Mouse (Mus musculus): Measurements from ENCODE around the gene Myo16. TPM values are rescaled to one million over a fixed set of nuclear protein-coding genes. Genes with fewer than 3 reads are reported as not detected.

The Myo16 gene
- polyA plus RNA-seq, 1 experiment from 2014 or later, result not detected

DNA sequence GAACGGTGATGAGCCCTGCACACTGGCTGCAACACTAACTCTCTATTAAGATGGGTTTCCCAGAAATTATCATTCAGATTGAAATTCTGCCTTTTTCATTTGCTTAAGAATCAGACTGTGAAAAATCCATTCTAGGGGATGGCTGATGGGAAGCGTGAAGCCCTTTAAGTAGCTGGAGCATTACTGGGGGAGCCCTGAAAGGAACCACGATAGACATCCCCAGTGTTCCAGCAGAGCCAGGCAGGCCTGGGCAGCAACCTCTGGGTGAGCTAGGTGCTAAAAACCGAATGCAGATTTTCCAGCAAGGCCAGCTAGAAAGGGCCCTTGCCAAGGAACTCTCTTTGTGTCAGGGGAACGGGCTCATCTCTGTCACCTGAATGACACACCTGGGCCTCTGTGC is 407.9 kb downstream of the Myo16 start:
- ATAC-seq (ENCODE audit: low read depth) (no peak), DNase-seq (no peak)
- Histone ChIP-seq H3K4me3 (replicated peaks) (no peak overlapping the region), H3K27ac (no peak overlapping the region), H3K27me3 (no peaks in the 10 kb centered on the region), H3K36me3 (no peaks in the 10 kb centered on the region), H3K9ac (no peak overlapping the region), H3K4me2 (no peak overlapping the region), H3K9me3 (replicated peaks) (no peaks in the 10 kb centered on the region), H3K4me1 (replicated peaks) (no peaks in the 10 kb centered on the region)
- WGBS (ENCODE audit: insufficient replicate concordance), result 61% methylated on average over 5 of the region's 5 CpGs

DNA sequence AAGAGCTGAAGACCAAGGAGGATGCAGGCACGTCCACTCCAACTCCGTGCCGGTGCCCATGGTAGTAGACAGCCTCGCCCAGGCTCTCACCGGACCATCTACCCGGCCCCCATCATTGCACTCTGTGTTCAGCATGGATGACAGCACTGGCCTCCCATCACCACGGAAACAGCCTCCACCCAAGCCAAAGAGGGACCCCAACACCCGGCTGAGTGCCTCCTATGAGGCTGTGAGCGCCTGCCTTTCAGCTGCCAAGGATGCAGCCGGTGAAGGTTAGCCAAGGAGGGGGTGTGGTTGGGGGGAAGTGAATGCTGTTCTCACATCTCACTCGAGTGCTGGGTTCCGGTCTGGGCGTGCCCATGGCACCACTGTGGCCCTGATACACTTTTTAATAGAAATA is 408.3 kb downstream of the Myo16 start:
- ATAC-seq (ENCODE audit: low read depth) (no peak), DNase-seq (no peak)
- Histone ChIP-seq H3K27me3 (no peaks in the 10 kb centered on the region), H3K4me1 (replicated peaks) (no peaks in the 10 kb centered on the region), H3K9me3 (replicated peaks) (no peaks in the 10 kb centered on the region), H3K27ac (no peak overlapping the region), H3K4me3 (replicated peaks) (no peak overlapping the region), H3K4me2 (no peak overlapping the region), H3K36me3 (no peaks in the 10 kb centered on the region), H3K9ac (no peak overlapping the region)
- 52% methylated on average over 13 of the region's 13 CpGs for WGBS (ENCODE audit: insufficient replicate concordance)

DNA sequence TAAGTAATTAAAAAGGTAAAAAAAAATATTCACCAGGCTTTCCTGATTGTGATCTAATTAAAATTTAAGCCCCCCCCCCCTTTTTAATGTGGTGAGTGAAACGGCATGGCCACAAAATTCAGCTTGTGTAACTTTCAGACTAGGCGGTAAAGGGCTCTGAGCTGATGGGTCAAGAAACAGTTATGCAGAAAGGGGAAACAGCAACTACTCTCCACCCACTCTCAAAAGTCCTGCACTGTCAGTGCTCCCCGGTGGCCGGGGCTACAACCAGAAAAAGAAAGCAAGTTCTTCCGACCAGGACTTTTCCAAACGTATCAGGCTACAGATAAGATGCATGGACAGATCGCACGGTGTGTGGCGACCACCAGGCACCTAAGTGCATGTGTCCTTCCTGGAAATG is 408.9 kb downstream of the Myo16 start:
- ATAC-seq (ENCODE audit: low read depth), result no peak
- Histone ChIP-seq H3K4me3 (replicated peaks) (no peak overlapping the region), H3K4me1 (replicated peaks) (no peaks in the 10 kb centered on the region), H3K27me3 (no peaks in the 10 kb centered on the region), H3K27ac (no peak overlapping the region), H3K9me3 (replicated peaks) (no peaks in the 10 kb centered on the region), H3K4me2 (no peak overlapping the region), H3K9ac (no peak overlapping the region), H3K36me3 (no peaks in the 10 kb centered on the region)
- 74% methylated on average over 9 of the region's 9 CpGs for WGBS (ENCODE audit: insufficient replicate concordance)
- DNase-seq, result no peak

DNA sequence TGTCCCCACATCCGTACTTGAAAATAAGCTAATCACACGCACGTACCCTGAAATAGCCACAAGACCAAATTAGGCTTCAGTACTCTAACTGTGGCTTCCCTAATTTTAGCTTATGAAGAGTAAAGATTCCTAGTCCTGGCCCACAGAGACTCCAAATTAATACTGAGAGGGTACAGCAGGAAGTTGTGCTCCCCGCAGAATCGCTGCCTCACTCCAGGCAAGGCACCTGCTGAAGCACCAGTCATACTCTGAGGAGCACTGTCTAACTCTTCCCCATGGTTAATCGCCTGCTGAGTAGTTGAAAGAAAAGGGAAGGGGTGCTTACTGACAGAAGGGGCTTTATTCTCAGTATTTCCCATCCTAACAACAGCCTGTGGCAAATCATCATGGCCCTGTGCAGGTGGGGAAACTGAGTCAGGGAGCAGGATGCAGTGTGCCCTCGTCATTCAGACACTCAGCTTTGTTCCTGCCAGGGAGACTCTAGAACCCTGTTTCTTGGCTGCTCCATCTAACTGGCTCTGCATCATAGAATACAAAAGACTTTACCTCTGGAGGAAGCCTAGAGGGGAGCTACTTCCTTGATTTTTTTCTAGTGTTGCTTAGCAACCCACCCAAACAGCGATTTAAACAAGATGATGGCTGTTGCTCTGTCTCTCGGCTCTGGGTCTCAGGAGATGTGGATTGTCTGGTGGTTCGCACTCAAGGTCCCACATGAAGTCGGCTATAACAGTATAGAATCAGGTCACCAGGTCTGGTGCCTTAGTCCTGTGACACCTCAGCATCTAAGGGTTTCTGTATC is 411.7 kb downstream of the Myo16 start:
- Histone ChIP-seq H3K4me3 (replicated peaks) (no peak overlapping the region), H3K9me3 (replicated peaks) (no peaks in the 10 kb centered on the region), H3K4me2 (no peak overlapping the region), H3K27ac (no peak overlapping the region), H3K4me1 (replicated peaks) (no peaks in the 10 kb centered on the region), H3K36me3 (no peaks in the 10 kb centered on the region), H3K27me3 (no peaks in the 10 kb centered on the region), H3K9ac (no peak overlapping the region)
- 54% methylated on average over 11 of the region's 11 CpGs for WGBS (ENCODE audit: insufficient replicate concordance)
- DNase-seq, result no peak
- no peak for ATAC-seq (ENCODE audit: low read depth)

DNA sequence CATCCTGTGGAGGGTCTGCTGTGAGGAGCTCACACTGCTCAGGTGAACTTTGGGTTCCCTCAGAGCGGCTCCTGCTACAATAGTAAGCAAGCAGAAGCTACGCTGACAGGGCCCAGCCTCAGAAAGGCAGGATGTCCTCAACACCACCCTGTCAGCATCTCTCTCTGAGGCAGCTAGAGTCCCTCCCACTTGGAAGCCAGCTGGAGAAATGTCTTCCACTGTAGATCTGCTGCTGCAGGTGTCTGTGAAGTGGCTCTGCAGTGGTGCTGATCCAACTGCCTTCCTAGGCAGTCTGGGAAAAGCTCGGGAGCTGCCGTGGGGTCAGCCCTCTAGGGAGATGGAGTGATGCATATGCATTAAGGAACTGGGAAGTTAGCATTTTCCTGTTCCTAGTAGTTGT is 414.7 kb downstream of the Myo16 start:
- 57% methylated on average over 4 of the region's 4 CpGs for WGBS (ENCODE audit: insufficient replicate concordance)
- Histone ChIP-seq H3K9ac (no peak overlapping the region), H3K9me3 (replicated peaks) (no peaks in the 10 kb centered on the region), H3K4me3 (replicated peaks) (no peak overlapping the region), H3K27ac (no peak overlapping the region), H3K27me3 (no peaks in the 10 kb centered on the region), H3K4me2 (no peak overlapping the region), H3K4me1 (replicated peaks) (no peaks in the 10 kb centered on the region), H3K36me3 (no peaks in the 10 kb centered on the region)
- DNase-seq (no peak), ATAC-seq (ENCODE audit: low read depth) (no peak)

DNA sequence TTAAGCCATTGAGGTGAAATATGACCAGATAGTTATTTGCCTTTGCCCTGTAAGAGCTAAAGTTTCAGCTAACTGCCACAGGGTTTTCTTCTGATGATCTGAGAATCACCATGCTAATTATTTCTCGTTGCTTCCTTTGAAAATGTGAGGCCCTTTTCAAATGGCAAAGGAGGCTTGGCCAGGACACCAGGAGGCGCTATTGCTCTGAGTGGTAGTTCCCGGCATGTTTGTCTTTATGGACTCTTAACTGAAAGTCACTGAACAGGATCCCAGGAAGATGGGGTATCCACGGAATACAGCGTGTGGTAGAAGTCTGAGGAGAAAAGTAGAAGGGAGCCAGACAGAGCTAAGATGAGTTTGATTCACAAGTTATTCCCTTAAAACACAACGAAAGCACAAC is 420.4 kb downstream of the Myo16 start:
- Histone ChIP-seq H3K36me3 (no peaks in the 10 kb centered on the region), H3K27ac (no peak overlapping the region), H3K4me1 (replicated peaks) (no peaks in the 10 kb centered on the region), H3K27me3 (no peaks in the 10 kb centered on the region; the same call in 1 of the 2 replicates), H3K4me3 (replicated peaks) (no peak overlapping the region), H3K9ac (no peak overlapping the region), H3K4me2 (no peak overlapping the region), H3K9me3 (replicated peaks) (no peaks in the 10 kb centered on the region)
- 24% methylated on average over 6 of the region's 6 CpGs for WGBS (ENCODE audit: insufficient replicate concordance)
- no peak for ATAC-seq (ENCODE audit: low read depth)
- DNase-seq, result peak; percentile 24

DNA sequence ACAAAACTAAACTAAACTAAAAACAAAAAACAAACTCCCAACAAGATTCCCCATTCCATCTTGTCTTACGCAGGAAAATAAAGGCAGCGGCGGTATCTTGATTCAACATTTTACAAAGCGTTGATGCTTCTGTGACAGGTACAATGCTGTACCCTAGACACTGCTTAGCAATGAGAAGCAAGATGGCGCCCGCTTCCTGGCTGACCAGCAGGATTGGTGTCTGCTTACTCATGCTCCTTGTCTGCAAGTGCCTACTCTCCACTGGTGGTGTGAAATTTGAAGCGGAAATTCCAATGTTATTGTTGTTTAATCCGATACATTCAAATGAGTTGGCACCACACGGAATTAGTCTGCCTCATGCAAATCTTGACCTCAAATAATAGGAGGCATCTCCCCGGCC is 421.5 kb downstream of the Myo16 start:
- WGBS (ENCODE audit: insufficient replicate concordance), result 82% methylated on average over 10 of the region's 10 CpGs
- ATAC-seq (ENCODE audit: low read depth), result no peak

DNA sequence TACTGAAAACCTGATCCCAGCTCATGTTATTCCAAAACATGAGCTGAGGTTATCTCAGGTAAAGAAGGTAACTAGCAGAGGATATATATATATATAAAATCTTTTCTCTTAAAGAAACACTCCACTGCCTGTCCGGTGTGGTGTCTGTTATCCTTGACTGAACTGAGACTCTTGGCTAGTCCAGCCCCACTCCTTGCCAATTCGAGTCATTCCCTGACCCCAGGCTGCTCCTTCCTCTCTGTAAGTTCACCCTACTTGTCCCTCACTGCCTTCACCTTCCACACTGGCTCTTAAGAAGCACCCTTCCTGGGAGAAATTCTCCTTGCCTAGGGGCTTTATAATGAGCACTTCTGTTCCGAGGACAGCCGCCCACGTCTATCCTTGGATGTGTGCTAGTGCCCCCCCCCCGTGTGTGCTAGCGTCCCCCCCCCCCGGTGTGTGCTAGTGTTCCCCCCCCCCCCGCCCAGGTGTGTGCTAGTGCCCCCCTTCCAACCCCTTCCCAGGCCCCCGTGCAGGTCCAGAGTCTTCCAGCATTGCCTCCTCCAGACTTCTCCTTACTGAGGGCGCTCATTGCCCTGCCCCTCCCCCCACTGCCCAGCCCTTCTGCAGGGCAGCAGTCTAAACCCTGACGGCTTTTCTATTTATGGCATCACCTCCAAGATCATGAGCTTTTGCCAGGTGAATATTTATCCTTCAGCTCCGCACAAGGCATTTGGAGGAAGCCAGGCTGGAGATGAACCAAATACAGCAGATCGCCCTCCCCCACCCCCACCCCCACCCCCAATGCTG is 433.4 kb downstream of the Myo16 start:
- no peak for ATAC-seq (ENCODE audit: low read depth)
- no peak overlapping the region for H3K9ac ChIP-seq
- no peaks in the 10 kb centered on the region for H3K9me3 ChIP-seq (replicated peaks)
- WGBS (ENCODE audit: insufficient replicate concordance), result 37% methylated on average over 11 of the region's 14 CpGs
- no peak overlapping the region for H3K4me2 ChIP-seq
- H3K27ac ChIP-seq, result no peak overlapping the region
- peaks cover 2% of the 10 kb centered on the region; the same call in 1 of the 2 replicates for H3K27me3 ChIP-seq
- no peak overlapping the region for H3K4me3 ChIP-seq (replicated peaks)
- H3K36me3 ChIP-seq, result no peaks in the 10 kb centered on the region
- DNase-seq, result no peak
- no peaks in the 10 kb centered on the region for H3K4me1 ChIP-seq (replicated peaks)

More for the DNA sequence above, 421.5 kb downstream of the Myo16 start:
- no peak overlapping the region for H3K4me2 ChIP-seq
- no peak overlapping the region for H3K27ac ChIP-seq
- no peaks in the 10 kb centered on the region for H3K36me3 ChIP-seq
- no peaks in the 10 kb centered on the region; the same call in 1 of the 2 replicates for H3K27me3 ChIP-seq
- no peaks in the 10 kb centered on the region for H3K9me3 ChIP-seq (replicated peaks)
- no peak overlapping the region for H3K9ac ChIP-seq
- no peak overlapping the region for H3K4me3 ChIP-seq (replicated peaks)
- no peaks in the 10 kb centered on the region for H3K4me1 ChIP-seq (replicated peaks)
- no peak for DNase-seq

DNA sequence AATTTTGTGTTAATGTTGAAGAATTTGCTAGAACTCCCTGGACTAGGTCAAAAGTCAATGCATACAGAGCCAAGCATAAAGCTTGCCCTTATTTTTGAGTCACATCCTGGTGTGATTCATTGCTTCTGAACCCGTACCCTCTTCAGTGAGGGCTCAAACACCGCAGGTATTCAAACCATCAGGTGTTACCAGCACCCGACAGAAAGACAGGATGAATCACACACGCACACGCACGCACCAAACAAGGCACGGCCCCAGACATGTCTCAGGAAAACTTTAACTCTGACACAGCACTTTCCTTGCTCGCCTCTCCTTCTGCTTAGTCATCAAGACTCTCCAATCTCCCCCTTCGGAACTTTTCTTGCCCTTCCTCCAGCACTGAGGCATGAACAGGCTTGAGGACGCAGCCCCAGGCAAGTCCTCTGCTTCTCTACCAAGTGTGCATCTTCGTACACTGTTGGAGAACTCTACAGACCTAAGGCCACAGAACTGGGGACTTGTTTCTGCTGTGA is 435.8 kb downstream of the Myo16 start:
- Histone ChIP-seq H3K4me2 (no peak overlapping the region), H3K4me1 (replicated peaks) (no peaks in the 10 kb centered on the region), H3K9me3 (replicated peaks) (no peaks in the 10 kb centered on the region), H3K27ac (no peak overlapping the region), H3K9ac (no peak overlapping the region), H3K27me3 (peaks cover 1% of the 10 kb centered on the region; the same call in 1 of the 2 replicates), H3K4me3 (replicated peaks) (no peak overlapping the region), H3K36me3 (no peaks in the 10 kb centered on the region)
- 58% methylated on average over 11 of the region's 11 CpGs for WGBS (ENCODE audit: insufficient replicate concordance)
- ATAC-seq (ENCODE audit: low read depth) (no peak), DNase-seq (no peak)

DNA sequence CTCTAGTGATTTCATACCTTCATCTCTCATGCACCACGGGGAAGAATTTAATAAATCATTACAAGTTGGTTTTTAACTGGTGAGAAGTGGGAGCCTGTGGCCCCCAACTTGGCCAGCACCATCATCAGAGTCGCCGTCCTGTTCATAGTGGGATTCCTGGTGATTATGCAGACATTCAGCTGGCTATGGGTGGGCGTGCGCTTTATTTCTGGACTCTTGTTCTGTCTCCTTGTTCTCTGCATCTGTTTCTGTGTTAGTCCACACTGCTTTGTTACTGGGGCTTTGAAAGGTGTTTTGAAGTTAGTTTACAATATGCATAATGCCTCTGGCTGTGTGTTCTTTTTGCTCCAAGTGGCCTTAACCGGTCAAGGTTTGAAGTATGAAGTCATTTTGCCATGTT is 439.2 kb downstream of the Myo16 start:
- Histone ChIP-seq H3K9me3 (replicated peaks) (no peaks in the 10 kb centered on the region), H3K4me3 (replicated peaks) (no peak overlapping the region), H3K36me3 (no peaks in the 10 kb centered on the region), H3K27me3 (no peaks in the 10 kb centered on the region), H3K27ac (no peak overlapping the region), H3K4me2 (no peak overlapping the region), H3K9ac (no peak overlapping the region), H3K4me1 (replicated peaks) (no peaks in the 10 kb centered on the region)
- DNase-seq, result no peak
- WGBS (ENCODE audit: insufficient replicate concordance), result 70% methylated on average over 6 of the region's 6 CpGs
- ATAC-seq (ENCODE audit: low read depth), result no peak

DNA sequence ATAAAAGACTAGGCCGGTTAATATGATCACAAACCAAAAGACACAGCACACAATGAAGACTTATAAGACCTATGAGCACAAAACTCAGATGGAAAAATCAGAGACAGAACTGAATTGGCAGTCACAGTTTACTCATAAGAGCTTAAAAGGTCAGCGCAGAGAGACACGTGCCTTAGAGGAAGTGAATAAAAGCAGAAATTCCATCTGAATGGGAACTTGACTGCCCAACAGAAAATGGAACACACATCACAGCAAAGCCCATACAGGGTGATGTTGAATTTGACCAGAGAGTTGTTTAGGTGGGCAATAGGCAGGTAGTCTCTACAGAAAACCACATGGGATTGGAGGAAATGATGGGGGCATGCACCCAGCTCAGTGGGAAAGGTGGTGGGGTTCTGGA is 442.6 kb downstream of the Myo16 start:
- WGBS (ENCODE audit: insufficient replicate concordance), result 59% methylated on average over 3 of the region's 3 CpGs
- Histone ChIP-seq H3K4me3 (replicated peaks) (no peak overlapping the region), H3K27ac (no peak overlapping the region), H3K9me3 (replicated peaks) (no peaks in the 10 kb centered on the region), H3K27me3 (no peaks in the 10 kb centered on the region), H3K4me1 (replicated peaks) (peaks cover 5% of the 10 kb centered on the region), H3K36me3 (no peaks in the 10 kb centered on the region), H3K9ac (no peak overlapping the region), H3K4me2 (no peak overlapping the region)
- no peak for DNase-seq
- no peak for ATAC-seq (ENCODE audit: low read depth)
